Mouse (Mus musculus): Measurements from ENCODE around the gene St6galnac5.

DNA sequence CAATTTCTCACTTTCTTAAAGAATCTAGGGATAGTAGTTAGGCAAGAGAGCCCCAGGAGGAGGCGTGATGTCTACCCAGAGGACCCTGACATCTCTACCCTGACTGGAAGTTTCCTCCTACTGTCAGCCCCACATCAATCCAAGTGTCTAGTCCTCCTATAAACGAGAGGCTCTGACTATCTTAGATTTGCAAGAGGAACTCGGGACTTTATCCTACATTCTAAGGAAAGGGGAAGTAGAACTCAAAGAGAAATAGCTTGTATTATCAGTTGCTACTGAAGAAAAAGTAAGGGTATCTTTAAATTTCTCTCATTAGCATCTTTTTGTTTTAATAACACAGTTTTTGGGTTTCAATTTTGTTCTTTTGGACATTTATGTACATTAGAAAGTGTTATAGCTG is 161.6 kb downstream of the St6galnac5 start:
- TF ChIP-seq CTCF (IDR thresholded peaks at IDR 0.05; ENCODE audit: low read depth, low read length) = no peak
- TF ChIP-seq POLR2A (IDR thresholded peaks at IDR 0.05; ENCODE audit: extremely low read depth, insufficient read depth, low read length) = no peak

Data from liver, adult 2 months (tissue).